Mouse (Mus musculus): ENCODE data around the gene Pnpo. TPM values are rescaled to one million over a fixed set of nuclear protein-coding genes. Genes with fewer than 3 reads are reported as not detected.

The Pnpo gene
- polyA plus RNA-seq, 1 experiment from 2014 or later = 57.1 TPM

DNA sequence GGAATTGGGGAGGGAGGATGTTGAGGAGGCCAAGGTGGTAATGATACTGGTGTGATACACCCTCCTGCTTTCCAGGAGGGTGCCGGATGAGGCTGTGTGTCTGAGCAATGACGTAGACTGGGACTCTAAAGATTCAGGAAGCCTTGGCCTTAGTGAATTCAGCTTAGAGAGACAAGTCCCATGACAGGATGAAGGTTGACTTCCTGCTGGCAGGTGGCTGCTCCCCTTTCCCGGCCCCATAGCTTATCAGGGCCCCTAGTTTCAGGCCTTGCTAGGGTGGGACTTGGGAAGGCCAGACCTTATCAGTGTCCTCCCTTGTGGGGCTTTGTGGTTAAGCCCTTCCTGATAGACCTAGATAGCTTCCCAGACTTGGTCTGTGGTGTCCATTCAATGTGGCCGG is 4.1 kb upstream of the Pnpo start:
- Histone ChIP-seq H3K4me1 (replicated peaks; ENCODE audit: control insufficient read depth, insufficient read depth) (peaks cover 3% of the 10 kb centered on the region; the same call in 1 of the 2 replicates), H3K27ac (replicated peaks) (no peak overlapping the region), H3K9me3 (ENCODE audit: control insufficient read depth, low read length) (no peaks in the 10 kb centered on the region), H3K36me3 (ENCODE audit: control insufficient read depth, insufficient read depth, low read length) (0 out of 2 replicates have a peak, but pooled peaks cover 7% of the 10 kb centered on the region), H3K4me2 (replicated peaks; ENCODE audit: low read depth) (no peak overlapping the region), H3K9ac (ENCODE audit: low read length) (no peak overlapping the region), H3K27me3 (ENCODE audit: control insufficient read depth, insufficient read depth, low read length) (no peaks in the 10 kb centered on the region), H3K4me3 (ENCODE audit: low read depth, low read length) (no peak overlapping the region)
- TF ChIP-seq EP300 (optimal IDR thresholded peaks at IDR 0.05) (no peak), CTCF (IDR thresholded peaks at IDR 0.05; ENCODE audit: low read depth) (no peak)
- ATAC-seq (ENCODE audit: low FRiP score, low TSS enrichment) (no peak), DNase-seq (ENCODE audit: low spot score) (no peak)
- 78% methylated on average over 4 of the region's 4 CpGs for WGBS

DNA sequence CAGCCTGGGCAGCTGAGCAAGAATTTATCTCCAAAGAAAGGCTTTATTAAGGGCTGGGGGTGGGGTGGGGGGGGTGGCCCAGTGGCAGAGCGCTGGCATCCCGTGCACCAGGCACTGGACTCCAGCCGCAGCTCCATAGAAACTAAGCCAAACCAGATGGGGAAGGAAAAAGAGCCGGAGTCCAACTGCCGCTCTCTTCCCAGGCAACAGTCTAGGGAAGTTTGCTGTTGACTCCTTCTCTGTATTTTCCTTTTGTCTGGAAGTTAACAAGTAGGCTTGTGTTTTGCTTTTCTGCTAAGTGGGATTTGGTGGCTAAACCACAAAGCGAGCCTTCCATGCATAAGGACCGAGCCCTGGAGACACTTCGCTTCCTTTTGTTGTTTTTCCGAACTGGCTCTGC is 2.7 kb upstream of the Pnpo start:
- Histone ChIP-seq H3K27me3 (ENCODE audit: control insufficient read depth, insufficient read depth, low read length) (no peaks in the 10 kb centered on the region), H3K4me3 (ENCODE audit: low read depth, low read length) (no peak overlapping the region), H3K27ac (replicated peaks) (no peak overlapping the region), H3K4me1 (replicated peaks; ENCODE audit: control insufficient read depth, insufficient read depth) (peaks cover 3% of the 10 kb centered on the region; the same call in 1 of the 2 replicates), H3K4me2 (replicated peaks; ENCODE audit: low read depth) (no peak overlapping the region), H3K9me3 (ENCODE audit: control insufficient read depth, low read length) (no peaks in the 10 kb centered on the region), H3K9ac (ENCODE audit: low read length) (no peak overlapping the region), H3K36me3 (ENCODE audit: control insufficient read depth, insufficient read depth, low read length) (no peaks in the 10 kb centered on the region)
- DNase-seq (ENCODE audit: low spot score) = no peak
- ATAC-seq (ENCODE audit: low FRiP score, low TSS enrichment) = no peak
- TF ChIP-seq EP300 (optimal IDR thresholded peaks at IDR 0.05) (no peak), CTCF (IDR thresholded peaks at IDR 0.05; ENCODE audit: low read depth) (no peak)
- 83% methylated on average over 9 of the region's 9 CpGs for WGBS

GRCm38 (mm10) chr11:96944844-96945580 is 1.2 kb upstream of the Pnpo start:
- H3K4me3 ChIP-seq (ENCODE audit: low read depth, low read length) = peak overlapping the region; percentile 52
- peak overlapping the region; percentile 82 for H3K4me2 ChIP-seq (replicated peaks; ENCODE audit: low read depth)
- DNase-seq (ENCODE audit: low spot score) (no peak), ATAC-seq (ENCODE audit: low FRiP score, low TSS enrichment) (no peak)
- H3K9ac ChIP-seq (ENCODE audit: low read length) = 0 out of 2 replicates have a peak overlapping the region, but pooled peaks have one; percentile 35
- H3K36me3 ChIP-seq (ENCODE audit: control insufficient read depth, insufficient read depth, low read length) = no peaks in the 10 kb centered on the region
- TF ChIP-seq EP300 (optimal IDR thresholded peaks at IDR 0.05) (no peak), CTCF (IDR thresholded peaks at IDR 0.05; ENCODE audit: low read depth) (no peak)
- 63% methylated on average over 14 of the region's 14 CpGs for WGBS
- H3K9me3 ChIP-seq (ENCODE audit: control insufficient read depth, low read length) = no peaks in the 10 kb centered on the region
- H3K27ac ChIP-seq (replicated peaks) = no peak overlapping the region; the same call in 1 of the 2 replicates
- H3K27me3 ChIP-seq (ENCODE audit: control insufficient read depth, insufficient read depth, low read length) = no peaks in the 10 kb centered on the region
- H3K4me1 ChIP-seq (replicated peaks; ENCODE audit: control insufficient read depth, insufficient read depth) = peaks cover 3% of the 10 kb centered on the region; the same call in 1 of the 2 replicates

- DNase-seq (ENCODE audit: low spot score) = peak; percentile 67
- Histone ChIP-seq H3K4me3 (ENCODE audit: low read depth, low read length) (no peak overlapping the region), H3K36me3 (ENCODE audit: control insufficient read depth, insufficient read depth, low read length) (peaks cover 4% of the 10 kb centered on the region), H3K27me3 (ENCODE audit: control insufficient read depth, insufficient read depth, low read length) (no peaks in the 10 kb centered on the region), H3K4me1 (replicated peaks; ENCODE audit: control insufficient read depth, insufficient read depth) (peaks cover 3% of the 10 kb centered on the region; the same call in 1 of the 2 replicates), H3K4me2 (replicated peaks; ENCODE audit: low read depth) (no peak overlapping the region), H3K27ac (replicated peaks) (0 out of 2 replicates have a peak overlapping the region, but pooled peaks have one; percentile 35), H3K9me3 (ENCODE audit: control insufficient read depth, low read length) (no peaks in the 10 kb centered on the region), H3K9ac (ENCODE audit: low read length) (no peak overlapping the region)
- no peak for TF ChIP-seq EP300 (optimal IDR thresholded peaks at IDR 0.05)
- no peak for TF ChIP-seq CTCF (IDR thresholded peaks at IDR 0.05; ENCODE audit: low read depth)
- ATAC-seq (ENCODE audit: low FRiP score, low TSS enrichment) = peak; percentile 59
- 55% methylated on average over 6 of the region's 6 CpGs for WGBS
Measured at GRCm38 (mm10) chr11:96941989-96942590, 1.7 kb downstream of the Pnpo start.

DNA sequence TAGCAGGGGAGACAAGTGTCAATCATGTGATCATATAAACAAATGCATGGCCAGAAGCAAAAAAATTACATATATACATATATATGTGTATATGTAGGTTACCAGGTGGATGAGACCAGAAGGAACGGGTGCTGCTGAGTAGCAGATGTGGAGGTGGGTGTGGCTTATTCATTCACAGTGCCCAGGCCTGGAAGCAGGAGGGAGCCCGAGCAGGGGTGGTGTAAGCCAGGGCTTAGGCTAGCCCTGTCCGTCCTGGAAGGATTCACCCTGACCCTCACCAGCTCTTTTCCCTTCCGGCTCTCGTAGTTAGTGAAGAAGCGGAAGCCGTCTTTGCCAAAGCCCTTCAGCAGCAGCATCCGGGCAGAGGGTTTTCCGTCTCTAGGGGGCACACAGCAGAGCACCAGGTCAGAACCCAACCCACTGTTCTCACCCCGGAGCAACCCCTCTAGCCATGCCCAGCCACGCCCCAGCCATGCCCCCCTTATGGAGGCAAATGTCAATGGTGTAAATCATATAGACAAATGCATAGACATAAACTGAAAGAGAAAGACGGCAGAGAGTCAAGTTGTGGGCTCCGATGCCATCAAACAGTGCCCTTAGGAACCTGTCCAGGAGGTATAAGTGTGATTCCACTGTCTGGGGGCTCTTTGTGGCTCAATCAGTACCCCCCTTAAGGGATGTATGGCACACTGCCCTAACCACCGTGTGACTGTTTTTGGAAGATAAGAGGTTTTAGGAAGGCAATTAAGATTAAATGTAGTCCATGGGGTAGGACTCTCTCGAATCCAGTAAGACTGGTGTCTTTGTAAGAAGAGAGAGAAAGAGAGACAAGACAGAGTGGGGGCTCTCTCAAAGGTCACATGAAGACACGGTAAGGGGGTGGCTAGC is 3.0 kb downstream of the Pnpo start:
- no peak for DNase-seq (ENCODE audit: low spot score)
- TF ChIP-seq EP300 (optimal IDR thresholded peaks at IDR 0.05) = no peak
- TF ChIP-seq CTCF (IDR thresholded peaks at IDR 0.05; ENCODE audit: low read depth) = 0 out of 2 replicates have a peak, but pooled peaks have one; percentile 2
- Histone ChIP-seq H3K4me3 (ENCODE audit: low read depth, low read length) (no peak overlapping the region), H3K9me3 (ENCODE audit: control insufficient read depth, low read length) (no peaks in the 10 kb centered on the region), H3K27me3 (ENCODE audit: control insufficient read depth, insufficient read depth, low read length) (no peaks in the 10 kb centered on the region), H3K27ac (replicated peaks) (no peak overlapping the region), H3K4me1 (replicated peaks; ENCODE audit: control insufficient read depth, insufficient read depth) (peaks cover 3% of the 10 kb centered on the region; the same call in 1 of the 2 replicates), H3K9ac (ENCODE audit: low read length) (no peak overlapping the region), H3K36me3 (ENCODE audit: control insufficient read depth, insufficient read depth, low read length) (peaks cover 4% of the 10 kb centered on the region), H3K4me2 (replicated peaks; ENCODE audit: low read depth) (no peak overlapping the region)
- WGBS = 65% methylated on average over 16 of the region's 16 CpGs
- ATAC-seq (ENCODE audit: low FRiP score, low TSS enrichment) = no peak

Data from stomach, postnatal 0 days (tissue).